Mouse (Mus musculus): ENCODE results near the gene Hist2h3b. TPM values are rescaled to one million over a fixed set of nuclear protein-coding genes. Genes with fewer than 3 reads are reported as not detected.

The Hist2h3b gene
- 102 TPM for total RNA-seq (2023)

DNA sequence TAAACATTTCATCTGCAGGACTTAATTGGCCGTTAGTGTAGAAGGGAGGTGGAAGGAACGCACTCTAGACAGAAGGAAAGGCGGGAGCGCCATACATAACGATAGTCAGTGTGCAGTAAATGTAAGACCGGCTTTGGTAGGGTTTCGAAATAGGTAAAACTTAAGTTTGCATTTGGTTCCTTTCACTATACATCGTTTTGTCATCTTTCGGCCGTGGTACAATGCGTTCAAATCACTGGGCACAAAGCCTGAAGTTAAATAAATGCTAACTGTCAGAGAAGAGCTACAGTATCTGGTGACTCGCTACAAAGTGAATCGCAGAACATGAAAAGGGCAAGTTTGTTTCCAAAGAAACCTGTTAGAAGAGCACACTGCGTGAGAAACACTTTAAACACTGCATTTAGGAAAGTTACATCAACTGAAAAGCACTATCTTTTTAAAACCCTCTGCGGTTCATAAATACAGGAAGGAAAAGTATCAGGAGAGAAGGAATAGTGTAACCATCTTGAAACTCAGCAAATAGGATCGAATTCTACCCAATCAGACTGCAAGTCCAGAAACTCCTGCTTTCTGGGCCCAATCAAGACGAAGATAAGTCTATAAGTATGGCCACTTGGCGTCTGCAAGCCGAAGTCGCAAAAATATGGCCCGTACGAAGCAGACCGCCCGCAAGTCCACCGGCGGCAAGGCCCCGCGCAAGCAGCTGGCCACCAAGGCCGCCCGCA, at the start of gene Hist2h3b:
TSS of gene Hist2h3b (plus strand) at position 604 of the 725 bp plus-strand sequence.

DNA sequence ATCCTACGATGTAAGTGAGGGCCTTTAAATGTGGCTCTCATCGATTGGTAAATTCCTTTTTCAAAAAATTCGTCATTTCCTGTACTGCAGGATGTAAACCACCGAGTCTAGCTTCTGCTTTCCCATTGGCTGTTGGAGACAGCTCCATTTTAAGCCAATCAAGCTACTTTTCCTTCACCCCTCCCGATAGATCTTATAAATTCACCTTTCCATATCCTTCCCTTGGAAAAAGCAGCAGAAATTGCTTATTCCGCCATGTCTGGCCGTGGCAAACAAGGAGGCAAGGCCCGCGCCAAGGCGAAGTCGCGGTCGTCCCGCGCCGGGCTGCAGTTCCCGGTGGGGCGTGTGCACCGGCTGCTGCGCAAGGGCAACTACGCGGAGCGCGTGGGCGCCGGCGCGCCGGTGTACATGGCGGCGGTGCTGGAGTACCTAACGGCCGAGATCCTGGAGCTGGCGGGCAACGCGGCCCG, 48.8 kb upstream of the Hist2h3b start, which contains the start of the genes Bola1 and Hist2h2ab:
TSS of gene Bola1 (minus strand) at position 49 of the 470 bp plus-strand sequence.
TSS of gene Hist2h2ab (plus strand) at position 205 of the 470 bp plus-strand sequence.

DNA sequence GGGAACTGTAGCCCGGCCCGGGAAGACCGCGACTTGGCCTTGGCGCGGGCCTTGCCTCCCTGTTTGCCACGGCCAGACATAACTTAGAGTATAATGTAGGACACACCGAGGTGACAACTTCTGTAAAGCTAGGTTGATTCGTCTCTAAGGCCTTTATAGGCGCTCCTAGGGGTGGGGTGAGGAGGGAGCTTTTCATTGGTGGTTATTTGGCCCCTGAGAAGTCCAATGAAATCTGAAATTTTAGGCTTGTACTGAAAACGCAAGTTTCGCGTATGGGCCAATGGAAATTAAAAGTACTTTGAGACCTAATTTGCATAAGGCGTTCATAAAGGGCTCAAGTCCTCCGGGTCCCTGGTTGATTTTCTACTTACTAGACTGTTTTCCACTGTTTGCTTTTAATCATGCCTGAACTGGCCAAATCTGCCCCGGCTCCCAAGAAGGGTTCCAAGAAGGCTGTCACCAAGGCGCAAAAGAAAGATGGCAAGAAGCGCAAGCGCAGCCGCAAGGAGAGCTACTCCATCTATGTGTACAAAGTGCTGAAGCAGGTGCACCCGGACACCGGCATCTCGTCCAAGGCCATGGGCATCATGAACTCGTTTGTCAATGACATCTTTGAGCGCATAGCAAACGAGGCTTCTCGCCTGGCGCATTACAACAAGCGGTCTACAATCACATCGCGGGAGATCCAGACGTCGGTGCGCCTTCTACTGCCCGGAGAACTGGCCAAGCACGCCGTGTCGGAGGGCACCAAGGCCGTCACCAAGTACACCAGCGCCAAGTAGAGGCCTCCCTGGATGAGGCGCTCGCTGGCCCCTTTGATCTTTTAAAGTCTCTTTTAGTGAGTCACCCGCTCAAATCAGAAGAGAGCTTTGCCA, 47.5 kb upstream of the Hist2h3b start, which contains the start of the genes Hist2h2ac and Hist2h2be:
TSS of gene Hist2h2ac (minus strand) at position 116 of the 875 bp plus-strand sequence.
TSS of gene Hist2h2be (plus strand) at position 355 of the 875 bp plus-strand sequence.

DNA sequence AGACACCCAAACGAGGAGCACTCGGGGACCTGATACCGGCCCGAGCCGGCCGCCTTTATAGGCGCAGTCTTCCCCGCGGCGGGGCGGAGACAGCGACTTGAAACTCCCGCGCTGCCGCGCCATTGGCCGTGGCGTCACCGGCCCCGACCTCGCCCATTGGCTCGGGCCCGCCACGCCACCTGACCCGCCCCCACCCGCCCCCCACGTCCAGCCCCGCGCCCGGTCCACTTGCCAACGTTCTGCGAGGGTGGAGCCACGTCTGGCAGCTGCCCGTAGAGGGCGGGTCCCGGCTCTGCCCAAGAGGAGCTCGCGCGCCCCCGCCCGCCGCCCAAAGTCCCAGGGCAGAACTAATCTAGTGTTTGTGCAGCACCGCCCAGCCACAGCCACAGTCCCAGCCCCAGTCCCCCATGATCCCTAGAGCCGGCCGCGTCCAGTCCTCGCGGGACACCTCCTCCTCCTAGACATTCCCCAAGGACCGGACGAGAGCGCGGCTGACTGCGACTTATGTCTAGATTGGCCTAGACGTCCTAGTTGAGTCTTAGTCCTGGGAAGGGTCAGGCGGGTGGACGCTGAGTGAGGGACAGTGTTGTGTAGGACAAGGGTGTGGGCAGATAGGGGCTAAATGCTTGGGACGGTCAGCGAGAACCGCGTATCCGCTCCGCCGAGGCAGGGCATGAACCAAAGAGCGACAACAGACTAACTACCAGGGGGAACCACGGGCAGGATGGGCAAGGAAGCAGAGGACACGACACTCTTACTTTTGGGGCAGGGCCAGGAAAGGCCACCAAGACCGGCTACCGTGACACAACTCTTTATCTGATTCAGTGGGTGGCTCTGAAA, 29.3 kb upstream of the Hist2h3b start, which contains the start of gene Hist2h3c2:
TSS of gene Hist2h3c2 (minus strand) at position 174 of the 840 bp plus-strand sequence.

DNA sequence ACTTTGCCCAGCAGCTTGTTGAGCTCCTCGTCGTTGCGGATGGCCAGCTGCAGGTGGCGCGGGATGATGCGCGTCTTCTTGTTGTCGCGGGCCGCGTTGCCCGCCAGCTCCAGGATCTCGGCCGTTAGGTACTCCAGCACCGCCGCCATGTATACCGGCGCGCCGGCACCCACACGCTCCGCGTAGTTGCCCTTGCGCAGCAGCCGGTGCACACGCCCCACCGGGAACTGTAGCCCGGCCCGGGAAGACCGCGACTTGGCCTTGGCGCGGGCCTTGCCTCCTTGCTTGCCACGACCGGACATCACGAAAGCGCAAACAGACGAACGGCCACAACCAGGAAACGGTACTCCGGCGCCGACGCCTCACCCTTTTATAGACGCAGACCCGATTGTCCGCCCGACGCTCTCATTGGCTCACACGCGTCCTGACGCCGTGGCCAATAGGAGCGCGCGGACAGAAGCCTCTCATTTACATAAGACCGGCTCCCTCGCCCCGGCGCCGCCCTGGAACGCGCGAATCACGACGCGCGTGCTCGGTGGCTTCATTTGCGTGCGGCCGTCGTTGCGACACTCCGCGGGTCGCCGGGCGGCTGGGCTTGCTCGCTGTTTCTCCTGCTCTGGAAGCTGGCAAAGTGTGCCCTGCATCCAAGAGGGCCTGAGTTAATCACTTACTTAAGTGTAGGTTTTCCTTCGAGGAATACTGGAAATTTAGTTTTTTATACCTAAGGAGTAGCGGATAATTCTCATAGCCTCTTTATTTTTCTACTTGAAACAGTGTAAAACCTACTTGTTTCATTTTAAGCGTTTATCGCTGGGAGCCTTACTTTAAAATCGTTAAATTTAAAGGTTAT, 28.3 kb upstream of the Hist2h3b start, which contains the start of gene Hist2h2aa2:
TSS of gene Hist2h2aa2 (minus strand) at position 328 of the 850 bp plus-strand sequence.

DNA sequence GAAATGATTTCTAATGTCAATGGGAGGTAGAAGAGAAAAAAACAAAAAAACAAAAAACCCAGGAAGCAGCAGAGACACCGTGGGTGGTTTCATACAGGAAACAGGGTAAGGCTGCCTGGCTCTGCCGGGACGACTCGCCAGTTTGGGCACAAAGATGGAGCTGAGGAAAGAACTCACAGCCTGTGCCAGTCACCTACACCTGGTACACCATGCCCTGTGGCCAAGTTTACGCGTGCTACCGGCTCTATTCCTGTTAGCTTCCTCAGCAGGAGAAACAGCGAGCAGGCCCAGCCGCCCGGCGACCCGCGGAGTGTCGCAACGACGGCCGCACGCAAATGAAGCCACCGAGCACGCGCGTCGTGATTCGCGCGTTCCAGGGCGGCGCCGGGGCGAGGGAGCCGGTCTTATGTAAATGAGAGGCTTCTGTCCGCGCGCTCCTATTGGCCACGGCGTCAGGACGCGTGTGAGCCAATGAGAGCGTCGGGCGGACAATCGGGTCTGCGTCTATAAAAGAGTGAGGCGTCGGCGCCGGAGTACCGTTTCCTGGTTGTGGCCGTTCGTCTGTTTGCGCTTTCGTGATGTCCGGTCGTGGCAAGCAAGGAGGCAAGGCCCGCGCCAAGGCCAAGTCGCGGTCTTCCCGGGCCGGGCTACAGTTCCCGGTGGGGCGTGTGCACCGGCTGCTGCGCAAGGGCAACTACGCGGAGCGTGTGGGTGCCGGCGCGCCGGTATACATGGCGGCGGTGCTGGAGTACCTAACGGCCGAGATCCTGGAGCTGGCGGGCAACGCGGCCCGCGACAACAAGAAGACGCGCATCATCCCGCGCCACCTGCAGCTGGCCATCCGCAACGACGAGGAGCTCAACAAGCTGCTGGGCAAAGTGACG, 23.2 kb upstream of the Hist2h3b start, which contains the start of gene Hist2h2aa1:
TSS of gene Hist2h2aa1 (plus strand) at position 495 of the 884 bp plus-strand sequence.

DNA sequence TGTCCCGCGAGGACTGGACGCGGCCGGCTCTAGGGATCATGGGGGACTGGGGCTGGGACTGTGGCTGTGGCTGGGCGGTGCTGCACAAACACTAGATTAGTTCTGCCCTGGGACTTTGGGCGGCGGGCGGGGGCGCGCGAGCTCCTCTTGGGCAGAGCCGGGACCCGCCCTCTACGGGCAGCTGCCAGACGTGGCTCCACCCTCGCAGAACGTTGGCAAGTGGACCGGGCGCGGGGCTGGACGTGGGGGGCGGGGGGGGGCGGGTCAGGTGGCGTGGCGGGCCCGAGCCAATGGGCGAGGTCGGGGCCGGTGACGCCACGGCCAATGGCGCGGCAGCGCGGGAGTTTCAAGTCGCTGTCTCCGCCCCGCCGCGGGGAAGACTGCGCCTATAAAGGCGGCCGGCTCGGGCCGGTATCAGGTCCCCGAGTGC, 22.0 kb upstream of the Hist2h3b start, which contains the start of gene Hist2h3c1:
TSS of gene Hist2h3c1 (plus strand) at position 259 of the 430 bp plus-strand sequence.

DNA sequence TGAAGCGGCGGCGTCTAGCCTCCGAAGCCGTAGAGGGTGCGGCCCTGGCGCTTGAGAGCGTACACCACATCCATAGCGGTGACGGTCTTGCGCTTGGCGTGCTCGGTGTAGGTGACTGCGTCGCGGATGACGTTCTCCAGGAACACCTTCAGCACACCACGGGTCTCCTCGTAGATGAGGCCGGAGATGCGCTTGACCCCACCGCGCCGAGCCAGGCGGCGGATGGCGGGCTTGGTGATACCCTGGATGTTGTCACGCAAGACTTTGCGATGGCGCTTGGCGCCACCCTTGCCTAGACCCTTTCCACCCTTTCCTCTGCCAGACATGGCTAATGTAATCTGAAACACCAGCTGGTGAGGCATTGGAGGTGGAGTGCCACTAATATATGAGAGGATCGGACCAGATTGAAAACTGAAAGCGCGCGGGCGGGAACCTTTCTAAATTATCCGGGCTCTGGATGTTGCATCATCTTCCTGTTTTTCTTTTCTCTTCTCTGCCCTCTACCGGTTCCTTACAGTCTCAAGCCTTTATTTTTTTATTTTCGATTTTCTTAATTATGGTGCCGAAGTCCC, 5.4 kb upstream of the Hist2h3b start, which contains the start of gene Hist2h4:
TSS of gene Hist2h4 (minus strand) at position 333 of the 572 bp plus-strand sequence.

DNA sequence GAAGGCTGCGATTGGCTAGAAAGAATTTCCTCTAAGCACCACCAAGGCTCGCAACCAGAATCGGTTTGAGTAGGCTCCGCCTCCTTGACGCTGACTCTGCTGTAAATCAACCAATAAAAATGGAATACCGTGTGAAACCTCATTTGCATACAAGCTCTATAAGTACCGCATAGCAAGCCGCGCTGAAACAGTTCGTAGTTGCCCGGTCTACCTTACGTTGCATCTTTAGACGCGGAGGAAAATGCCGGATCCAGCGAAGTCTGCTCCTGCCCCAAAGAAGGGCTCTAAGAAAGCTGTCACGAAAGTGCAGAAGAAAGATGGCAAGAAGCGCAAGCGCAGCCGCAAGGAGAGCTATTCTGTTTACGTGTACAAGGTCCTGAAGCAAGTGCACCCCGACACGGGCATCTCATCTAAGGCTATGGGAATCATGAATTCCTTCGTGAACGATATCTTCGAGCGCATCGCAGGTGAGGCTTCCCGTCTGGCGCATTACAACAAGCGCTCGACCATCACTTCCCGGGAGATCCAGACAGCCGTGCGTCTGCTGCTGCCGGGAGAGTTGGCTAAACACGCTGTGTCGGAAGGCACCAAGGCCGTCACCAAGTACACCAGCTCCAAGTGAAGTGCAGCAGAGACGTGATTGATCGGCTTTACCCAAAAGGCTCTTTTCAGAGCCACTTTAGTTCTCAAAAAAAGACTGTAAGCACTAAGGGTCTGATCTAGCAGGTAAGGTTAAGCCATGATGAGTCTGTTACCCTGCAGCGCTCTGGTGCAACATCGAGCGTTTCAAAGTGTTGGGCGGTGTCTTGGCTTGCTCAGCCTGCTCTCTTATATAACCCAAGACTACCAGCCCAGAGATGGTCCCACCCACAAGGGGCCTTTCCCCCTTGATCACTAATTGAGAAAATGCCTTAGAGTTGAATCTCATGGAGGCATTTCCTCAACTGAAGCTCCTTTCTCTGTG, 1.3 kb downstream of the Hist2h3b start, which contains the start of gene Hist2h2bb:
TSS of gene Hist2h2bb (plus strand) at position 242 of the 964 bp plus-strand sequence.

DNA sequence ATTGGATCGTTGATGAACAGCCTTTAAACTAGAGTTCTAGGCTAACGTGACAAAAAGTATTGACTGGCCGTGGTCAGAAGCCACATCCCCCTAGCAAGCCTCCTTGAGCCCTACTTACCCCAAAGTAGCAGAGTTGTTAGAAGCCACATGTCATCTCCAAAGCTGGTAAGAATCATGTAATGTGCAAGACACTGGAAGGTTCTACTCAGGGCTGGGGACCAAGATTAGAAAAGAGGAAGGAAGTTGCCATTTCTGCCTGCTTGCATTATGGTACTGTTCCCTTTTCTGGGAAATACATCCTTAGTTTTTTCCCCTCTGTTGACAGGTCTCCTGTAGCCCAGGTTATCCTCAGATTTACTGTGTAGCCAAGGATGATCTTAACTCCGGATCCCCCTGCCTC, 25.3 kb downstream of the Hist2h3b start, which contains the start of gene Fcgr1:
TSS of gene Fcgr1 (minus strand) at position 183 of the 400 bp plus-strand sequence.

Other genes starting within 250 kb of the Hist2h3b start
- 8.5 TPM for gene Vps45, start 210.2 kb upstream of the Hist2h3b start, total RNA-seq (2023)
- 19.3 TPM for gene Otud7b, start 164.1 kb upstream of the Hist2h3b start, total RNA-seq (2023)
- 1.2 TPM for gene Mtmr11, start 106.7 kb upstream of the Hist2h3b start, total RNA-seq (2023)
- gene Sf3b4, start 96.3 kb upstream of the Hist2h3b start, total RNA-seq (2023) = 76.3 TPM
- 2.8 TPM for gene Sv2a, start 87.5 kb upstream of the Hist2h3b start, total RNA-seq (2023)
- gene Bola1, start 48.9 kb upstream of the Hist2h3b start, total RNA-seq (2023) = 10.7 TPM
- 2.6 TPM for gene Hist2h2ab, start 48.8 kb upstream of the Hist2h3b start, total RNA-seq (2023)
- 40.6 TPM for gene Hist2h2ac, start 47.8 kb upstream of the Hist2h3b start, total RNA-seq (2023)
- 4.1 TPM for gene Hist2h2be, start 47.5 kb upstream of the Hist2h3b start, total RNA-seq (2023)
- gene Hist2h3c2, start 29.5 kb upstream of the Hist2h3b start, total RNA-seq (2023) = 5.0 TPM
- gene Hist2h2aa2, start 28.4 kb upstream of the Hist2h3b start, total RNA-seq (2023) = 344 TPM
- 4.9 TPM for gene Hist2h2aa1, start 23.2 kb upstream of the Hist2h3b start, total RNA-seq (2023)
- not detected for gene Hist2h3c1, start 22.0 kb upstream of the Hist2h3b start, total RNA-seq (2023)
- gene Hist2h4, start 5.3 kb upstream of the Hist2h3b start, total RNA-seq (2023) = 40.4 TPM
- gene Hist2h2bb, start 1.1 kb downstream of the Hist2h3b start, total RNA-seq (2023) = 149 TPM
- gene Fcgr1, start 25.3 kb downstream of the Hist2h3b start, total RNA-seq (2023) = 0.38 TPM
- not detected for gene BC107364, start 183.7 kb downstream of the Hist2h3b start, total RNA-seq (2023)